Mouse (Mus musculus) fibroblast of lung, adult 2 months (primary cell): ENCODE data around the gene Sphkap.

Experiments
- DNase-seq: peaks from one replicate; pipeline ENCODE4 v3.0.0-alpha.2; 2011; ENCODE audit warnings: low read depth

Gene Sphkap

DNA sequence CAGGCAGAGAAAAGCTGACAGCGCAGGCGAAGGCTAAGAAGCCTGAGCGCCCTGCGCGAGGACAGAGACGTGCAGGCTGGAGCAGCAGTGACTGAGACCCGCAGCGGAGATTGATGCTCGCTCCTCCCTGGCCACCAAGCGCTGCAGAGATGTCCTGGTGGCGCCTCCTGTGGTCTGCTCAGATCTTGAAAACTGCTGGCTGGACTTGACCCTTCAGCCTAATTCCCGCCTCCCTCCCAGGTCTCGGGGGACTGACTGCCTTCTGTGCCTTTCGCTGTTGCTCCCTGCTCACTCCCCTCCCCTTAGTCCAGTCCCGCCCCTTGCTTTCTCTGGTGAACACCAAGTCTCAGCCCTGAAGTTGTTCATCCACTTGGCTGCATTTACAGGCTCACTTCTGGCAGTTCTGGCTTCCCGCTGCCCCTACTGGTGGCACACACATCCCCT, at the start of gene Sphkap:
Gene Sphkap (minus strand): TSS at position 180 of the 444 bp plus-strand sequence.
- no peak for DNase-seq

DNA sequence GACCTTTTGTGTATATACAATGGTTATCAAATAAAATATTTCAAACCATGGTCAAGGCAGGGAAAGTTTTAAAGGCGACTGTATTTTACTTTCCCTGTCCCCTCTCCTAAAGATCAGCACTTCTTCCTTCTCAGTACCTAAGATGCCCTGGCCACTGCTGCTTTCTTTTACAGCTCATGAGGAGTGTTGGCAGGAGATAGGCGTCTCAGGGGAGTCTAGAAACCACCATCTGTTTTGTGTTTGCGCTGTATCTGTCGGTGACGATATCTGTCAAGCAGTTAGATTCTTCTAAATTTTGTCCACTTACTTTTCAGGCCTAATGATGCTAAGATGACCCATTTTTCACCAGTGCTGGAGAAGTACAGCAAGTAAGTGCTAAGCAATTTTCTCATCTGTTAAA, 43.3 kb upstream of the Sphkap start:
- no peak for DNase-seq

DNA sequence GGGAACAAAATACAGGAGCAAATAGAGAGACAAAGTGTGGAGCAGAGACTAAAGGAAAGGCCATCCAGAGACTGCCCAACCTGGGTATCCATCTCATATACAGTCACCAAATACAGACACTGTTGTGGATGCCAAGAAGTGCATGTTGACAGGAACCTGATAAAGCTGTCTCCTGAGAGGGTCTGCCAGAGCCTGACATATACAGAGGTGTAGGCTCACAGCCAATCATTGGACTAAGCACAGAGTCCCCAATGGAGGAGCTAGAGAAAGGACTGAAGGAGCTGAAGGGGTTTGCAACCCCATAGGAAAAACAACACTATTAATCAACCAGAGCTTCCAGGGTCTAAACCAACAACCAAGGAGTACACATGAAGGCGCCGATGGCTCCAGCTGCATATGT, 32.4 kb upstream of the Sphkap start:
- no peak for DNase-seq

DNA sequence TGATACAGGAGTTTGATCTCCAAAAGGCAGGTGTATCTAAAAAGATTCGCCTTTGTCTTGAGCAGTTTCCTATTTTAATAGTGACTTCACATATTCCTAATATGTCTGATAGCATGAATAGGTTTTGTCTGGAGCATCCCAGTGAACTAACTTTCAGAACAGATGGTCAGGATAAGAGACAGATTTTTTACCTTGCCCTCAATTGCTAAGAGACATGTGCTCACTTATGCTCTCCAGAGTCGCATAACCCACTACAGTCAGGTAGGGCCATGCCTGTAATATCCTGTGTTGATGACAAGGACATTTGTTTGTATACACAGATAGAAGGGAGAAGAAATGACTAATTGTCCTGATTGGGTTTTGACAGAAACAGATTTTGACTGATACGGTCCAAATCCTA, 25.9 kb upstream of the Sphkap start:
- no peak for DNase-seq

DNA sequence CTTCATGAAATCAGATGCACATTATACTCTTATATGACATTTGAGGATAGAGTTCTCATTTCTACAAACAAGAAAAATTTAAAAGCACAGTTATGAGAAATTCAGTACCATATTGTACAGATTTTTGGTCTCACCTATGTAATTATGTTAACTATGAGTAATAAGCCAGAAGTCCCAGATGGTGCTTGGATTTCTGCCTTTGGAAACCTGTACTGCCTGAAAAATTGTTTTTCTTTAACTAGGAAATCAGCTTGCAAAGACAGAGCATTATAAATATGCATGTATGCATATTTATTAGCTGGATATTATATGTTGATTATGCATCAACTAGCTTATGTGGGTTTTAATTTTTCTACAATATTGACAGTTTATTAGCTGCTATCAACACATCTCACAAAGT, 21.9 kb upstream of the Sphkap start:
- DNase-seq = no peak

DNA sequence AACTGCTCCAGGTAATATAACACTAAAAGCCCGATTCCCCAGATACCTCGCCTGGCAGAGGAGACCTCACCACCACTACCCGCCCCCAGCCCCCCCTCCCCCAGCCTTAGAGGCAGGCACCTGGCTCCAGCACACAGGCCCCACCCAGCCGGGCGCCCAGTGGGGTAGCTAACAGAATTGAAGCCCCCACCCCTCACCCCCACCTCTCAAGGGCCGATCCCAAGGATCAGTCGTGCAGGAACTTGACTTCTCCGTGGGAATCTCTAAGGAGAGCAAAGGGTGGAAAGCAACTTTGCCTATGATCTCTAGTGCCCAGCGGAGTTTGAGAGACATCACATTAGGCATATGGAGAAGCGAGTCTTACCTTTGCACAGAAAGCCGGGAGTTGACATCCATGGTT, 384 bp downstream of the Sphkap start:
- DNase-seq = no peak

DNA sequence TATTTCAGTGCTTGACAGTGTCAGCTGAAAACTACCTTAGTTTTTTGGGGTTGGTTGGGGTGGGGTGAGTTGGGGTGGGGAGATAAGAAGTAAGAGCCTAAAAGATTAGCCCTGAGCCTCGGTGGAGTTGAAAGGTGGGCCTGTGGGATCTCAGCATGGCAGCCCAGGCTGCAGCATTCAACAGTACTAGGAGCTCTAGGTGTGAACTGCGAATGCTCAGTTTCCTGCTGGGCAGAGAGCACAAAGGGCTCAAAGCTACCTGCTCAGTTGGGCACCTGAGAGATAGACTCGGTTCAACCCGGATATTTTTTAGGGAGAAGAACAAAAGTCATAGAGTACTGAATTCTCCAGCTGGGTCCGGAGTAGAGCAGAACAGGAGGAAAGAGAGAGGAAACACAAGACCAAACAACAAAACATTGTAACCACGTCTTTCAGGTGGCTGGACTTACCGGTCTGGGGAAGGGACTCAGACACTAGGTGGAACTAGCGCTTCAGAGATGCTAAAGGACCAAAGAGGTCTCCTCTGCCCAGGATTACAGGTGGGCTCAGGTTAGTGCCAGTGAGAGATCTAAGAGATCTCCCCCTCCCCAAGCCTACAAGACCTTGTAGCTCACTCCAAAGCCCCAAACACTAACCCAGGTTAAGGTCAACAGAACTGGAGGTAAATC, 984 bp downstream of the Sphkap start:
- DNase-seq = no peak

DNA sequence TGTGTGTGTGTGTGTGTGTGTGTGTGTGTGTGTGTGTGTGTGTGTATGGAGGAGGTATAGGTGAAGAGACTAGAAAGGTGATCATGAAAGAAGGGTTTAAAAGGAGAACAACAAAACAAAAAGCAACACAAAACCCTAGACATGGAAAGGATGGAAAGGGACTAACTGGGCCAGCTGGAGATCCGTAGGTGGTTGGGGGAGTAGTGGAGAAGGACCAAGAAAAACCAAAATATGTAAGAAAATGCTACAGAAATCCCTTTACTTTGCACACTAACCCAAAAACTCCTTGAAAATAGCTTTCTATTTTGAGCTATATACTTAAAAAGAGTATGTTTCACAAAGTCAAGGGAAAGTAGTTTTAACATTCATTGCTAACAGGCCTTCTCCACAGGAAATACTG, 6.9 kb downstream of the Sphkap start:
- no peak for DNase-seq

DNA sequence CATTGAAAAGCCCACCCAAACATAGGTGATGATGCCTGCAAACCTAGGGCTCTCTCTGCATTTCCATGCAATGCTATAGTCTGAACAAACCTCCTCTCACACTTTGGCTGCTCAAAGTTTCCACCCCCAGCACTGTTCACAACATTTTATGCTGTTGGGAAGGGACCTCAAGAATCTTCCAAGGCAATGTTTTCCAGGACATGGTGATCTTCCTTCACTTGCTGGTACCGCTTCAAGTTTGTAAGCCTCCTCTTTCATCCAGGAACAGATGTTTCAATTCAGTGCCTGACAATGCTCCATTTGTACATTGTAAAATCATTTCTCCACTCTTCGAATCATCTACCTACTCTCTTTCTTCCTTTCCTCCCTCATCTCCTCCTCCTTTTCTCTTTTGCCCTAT, 11.7 kb downstream of the Sphkap start:
- DNase-seq = no peak

DNA sequence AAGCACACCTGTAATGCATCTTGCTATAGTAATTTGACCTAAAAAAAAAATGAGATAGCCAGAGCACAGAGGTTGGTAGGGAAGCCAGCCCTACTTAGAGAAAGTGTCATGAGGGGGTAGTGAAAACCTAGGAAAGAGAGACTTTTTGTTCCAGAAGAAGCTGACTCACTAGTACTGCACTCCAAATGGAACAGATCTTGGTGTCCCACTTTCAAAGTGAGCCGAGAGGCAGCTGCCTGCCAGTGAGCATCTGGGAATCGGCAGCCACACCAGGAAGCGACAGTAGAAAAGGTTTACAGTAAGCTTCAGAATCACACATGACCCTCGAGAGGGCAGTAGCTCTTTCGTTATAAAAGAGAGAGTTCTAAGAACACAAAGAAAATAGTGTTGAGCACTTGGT, 12.4 kb downstream of the Sphkap start:
- no peak for DNase-seq

DNA sequence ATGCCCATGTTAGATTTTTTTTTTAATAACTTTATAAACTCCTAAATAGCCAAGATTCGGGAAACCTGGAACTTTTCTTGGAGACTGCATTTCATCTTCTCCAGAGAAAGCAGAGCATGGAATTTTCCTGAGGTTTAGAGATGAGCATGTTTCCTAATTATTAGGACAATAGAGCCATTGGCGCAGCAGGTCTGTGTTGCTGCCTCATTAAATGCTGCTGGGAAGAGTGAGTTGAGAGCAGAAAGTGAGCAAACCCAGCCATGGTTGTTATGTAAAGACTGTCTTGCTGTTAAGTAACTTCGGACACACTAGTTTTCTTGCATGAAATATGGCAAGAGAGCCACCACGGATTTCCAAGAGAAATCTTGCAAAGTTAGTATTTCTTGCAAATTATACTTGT, 18.6 kb downstream of the Sphkap start:
- DNase-seq = no peak

DNA sequence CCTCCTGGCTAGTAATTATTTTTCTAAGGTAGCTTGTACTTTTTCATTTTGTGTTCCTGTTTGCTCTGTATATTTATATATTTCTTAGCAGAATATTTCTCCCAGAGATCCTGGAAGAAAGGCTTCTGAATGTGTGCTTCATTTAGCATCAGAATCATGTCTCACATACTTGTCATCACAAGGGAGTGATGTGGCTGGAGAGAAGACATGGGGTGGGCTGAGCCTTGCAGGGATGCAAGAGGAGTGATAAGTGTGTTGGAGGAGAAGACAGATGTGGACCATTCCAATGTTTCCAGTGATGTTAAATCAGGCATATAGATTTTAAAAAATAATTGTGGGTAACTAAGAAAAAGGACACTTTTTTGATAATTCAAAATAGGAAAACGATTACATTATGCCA, 30.6 kb downstream of the Sphkap start:
- no peak for DNase-seq

DNA sequence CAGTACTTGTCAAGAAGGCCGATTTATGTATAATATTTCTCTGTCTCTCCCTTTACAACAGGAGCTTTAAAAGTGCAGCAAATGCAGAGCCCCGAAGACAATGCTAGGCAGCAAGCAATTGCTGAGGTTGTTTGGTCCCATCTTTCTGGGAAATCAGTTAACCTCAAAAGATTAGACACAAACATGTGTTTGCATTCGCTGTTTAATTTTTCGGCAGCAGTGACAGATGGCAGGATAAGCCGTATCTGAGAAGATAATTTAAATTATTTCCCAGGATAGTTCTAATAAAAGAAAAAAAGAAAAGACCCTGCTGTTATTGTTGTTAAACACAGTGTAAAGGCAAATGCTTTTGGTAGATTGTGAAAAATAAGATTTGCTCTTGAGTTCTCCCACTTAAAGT, 41.5 kb downstream of the Sphkap start:
- DNase-seq = no peak

DNA sequence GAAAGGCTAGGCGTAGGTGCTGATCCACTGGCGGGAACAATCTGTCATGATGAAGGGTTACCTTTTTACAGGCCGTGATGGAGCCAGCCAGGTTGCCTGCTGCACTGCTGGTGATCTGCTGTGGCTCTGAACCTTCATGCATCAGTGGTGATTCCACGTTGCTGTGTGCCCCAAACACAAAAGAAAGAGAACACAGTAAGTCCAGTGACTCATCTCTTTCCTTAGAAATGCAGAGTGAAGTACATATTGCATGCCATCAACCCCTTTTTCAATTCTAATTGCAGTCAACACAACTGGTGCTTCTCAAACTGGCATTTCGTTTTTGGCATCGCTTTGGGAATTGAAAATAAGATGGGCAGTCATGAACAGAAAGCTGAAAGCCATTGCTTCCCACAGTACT, 45.8 kb downstream of the Sphkap start:
- DNase-seq = no peak

DNA sequence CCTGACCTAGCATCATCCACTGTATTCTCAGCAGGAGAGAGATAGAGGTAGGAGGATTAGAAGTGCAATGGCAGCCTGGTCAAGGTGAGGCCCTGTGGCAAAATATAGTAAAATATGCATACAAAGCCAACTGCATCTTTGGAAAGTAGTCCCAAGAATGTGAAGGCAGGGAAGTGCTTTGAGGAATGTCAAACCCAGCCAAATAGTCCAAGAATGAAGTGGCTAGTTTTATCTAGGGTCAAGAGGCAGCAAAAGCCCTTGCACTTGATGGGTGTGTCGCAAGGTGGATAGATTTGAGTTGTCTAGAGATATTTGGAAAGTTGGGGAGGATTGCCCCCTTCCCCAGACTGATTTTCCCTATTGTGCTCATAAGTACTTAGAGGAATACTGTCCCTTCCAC, 61.5 kb downstream of the Sphkap start:
- DNase-seq = no peak

DNA sequence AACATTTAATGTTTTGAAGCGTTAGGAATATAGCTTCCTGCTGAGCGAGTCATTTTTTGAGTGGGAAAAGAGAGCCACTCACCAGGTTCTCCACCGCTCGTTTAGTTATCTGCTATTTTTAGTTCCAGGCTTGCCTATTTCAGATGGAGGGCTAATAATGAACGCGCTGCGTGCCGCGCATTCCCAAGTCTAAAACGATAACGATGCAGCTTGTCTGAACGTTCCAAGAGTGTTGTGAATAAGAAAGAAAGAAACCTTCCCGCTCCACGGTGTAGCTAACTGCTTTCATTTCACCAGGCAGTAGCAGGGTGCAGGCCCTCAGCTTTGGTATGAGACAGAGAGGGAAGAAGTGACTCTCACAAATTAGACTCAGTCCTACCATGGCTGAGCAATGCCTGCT, 62.4 kb downstream of the Sphkap start:
- no peak for DNase-seq

DNA sequence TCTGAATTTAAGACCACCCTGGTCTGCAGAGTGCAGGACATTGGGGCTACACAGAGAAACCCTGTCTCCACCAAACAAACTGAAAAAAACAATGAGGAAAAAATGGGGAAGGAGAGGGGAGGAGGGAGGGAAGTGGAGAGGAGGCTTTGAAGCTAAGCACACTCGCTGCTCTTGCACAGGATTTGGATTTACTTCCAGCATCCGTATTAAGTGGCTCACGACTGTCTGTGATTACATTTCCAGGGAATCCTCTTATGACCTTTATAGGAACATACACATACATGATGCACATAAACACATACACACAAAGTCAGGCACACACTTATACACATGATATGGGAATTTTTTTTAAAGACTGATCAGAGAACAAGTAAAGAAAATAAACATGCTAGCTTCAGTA, 62.9 kb downstream of the Sphkap start:
- DNase-seq = no peak

DNA sequence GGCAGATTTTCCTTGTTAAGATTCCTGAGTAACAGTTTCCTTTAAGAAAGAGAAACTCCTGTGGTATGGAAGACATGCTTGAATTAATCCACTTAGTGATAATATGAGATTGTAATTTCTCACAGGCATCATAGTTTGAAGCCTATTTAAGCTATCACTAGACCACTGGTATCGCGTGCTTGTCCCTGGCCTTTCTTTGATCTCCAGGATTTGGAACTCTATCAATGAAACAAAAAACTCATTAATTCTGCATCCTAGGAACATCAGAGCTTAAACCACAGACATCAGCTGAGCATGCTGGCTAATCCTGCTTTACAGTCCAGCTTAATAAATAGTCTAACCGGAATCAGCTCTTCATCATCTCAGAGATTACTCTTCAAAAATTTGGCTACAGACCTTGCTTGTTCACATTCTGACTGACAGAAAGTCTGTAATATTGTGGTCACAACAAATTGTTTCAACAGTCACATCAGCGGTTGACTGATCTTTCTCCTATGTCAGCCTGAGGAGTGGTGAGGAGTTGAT, 65.2 kb downstream of the Sphkap start:
- DNase-seq = no peak

DNA sequence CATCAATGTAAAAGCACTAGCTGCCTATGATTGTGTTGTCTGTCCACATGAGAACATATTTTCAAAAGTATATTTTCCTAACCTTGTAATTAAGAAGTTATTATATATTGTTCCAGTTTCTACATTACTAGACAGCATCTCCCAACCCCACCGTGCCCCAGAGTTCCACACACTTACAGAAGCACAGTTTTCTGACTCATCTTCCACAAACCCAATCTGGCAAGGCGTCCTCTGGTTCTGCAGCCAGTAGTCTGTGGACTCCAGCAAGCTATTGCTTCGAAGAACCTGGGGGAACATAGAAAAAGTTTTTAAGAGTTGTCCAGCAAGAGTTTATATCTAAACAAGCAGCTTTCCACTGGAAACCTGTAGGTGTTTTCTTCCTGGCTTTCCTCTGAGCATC, 68.6 kb downstream of the Sphkap start:
- DNase-seq = no peak

DNA sequence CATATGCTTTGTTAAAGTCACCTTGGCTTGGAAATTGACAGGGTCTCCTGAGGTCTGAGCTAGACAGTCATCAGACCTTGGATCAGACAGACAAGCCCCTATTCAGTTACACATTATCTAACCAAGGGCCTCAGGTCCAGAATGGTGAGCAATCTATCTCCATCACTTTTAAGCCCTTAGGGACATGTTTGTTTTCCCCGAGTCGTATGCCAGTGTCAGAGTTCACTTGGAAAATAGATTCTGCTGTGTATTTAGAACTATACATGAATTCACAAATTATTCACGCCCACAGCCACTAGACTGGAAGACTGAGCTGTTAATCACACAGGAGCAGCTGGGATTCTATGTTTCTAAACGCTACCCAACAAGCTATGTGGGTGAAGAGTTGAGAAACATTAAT, 91.1 kb downstream of the Sphkap start:
- no peak for DNase-seq

DNA sequence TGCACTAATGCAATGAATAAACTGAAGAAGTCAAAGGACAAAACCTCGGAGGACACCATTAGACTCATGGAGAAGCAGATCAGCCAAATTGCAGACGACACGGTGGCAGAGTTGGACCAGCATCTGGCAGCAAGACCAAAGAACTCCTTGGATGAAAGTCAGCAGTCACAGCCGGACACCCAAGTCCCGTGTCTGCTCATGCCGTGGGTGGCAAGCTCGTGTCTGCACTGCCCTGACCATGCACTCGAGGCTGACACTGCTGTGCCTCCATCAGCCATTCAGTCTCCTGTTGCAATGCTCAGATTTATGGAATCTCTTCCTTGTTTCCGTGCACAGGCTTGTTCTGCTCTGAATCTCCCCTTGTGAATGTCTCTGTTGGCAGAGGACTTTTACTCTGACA, 92.9 kb downstream of the Sphkap start:
- DNase-seq = no peak

DNA sequence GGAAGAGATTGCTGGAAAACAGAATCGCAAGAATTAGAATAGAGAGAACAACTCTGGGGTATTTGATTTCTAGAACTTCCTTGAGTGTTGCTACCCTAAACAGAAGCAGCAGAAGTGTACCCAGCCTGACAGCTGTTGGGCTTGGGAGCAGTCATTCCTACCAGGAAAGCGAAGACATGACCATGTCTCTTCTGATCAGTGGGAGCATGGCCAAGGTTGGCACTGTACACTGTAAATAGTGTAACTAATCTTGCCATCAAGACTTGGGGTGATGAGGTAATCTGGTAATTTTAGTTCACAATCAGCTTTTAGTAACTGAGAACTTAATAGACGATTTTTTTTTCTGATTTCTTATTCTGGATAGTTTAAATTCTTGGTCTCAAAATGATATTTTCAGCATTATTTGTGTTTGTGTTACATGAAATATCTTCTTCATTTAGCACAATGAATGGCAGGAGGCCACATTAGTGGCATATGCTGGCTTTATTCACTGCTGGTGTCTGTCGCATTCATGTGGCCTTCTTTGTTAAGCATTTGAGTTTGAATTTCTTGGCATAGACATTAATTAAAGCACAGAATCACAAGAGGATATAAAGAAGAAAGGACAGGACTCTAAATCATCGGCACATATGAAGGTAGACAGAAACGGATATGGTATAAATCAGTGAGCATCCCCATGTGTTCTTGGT, 96.2 kb downstream of the Sphkap start:
- no peak for DNase-seq

DNA sequence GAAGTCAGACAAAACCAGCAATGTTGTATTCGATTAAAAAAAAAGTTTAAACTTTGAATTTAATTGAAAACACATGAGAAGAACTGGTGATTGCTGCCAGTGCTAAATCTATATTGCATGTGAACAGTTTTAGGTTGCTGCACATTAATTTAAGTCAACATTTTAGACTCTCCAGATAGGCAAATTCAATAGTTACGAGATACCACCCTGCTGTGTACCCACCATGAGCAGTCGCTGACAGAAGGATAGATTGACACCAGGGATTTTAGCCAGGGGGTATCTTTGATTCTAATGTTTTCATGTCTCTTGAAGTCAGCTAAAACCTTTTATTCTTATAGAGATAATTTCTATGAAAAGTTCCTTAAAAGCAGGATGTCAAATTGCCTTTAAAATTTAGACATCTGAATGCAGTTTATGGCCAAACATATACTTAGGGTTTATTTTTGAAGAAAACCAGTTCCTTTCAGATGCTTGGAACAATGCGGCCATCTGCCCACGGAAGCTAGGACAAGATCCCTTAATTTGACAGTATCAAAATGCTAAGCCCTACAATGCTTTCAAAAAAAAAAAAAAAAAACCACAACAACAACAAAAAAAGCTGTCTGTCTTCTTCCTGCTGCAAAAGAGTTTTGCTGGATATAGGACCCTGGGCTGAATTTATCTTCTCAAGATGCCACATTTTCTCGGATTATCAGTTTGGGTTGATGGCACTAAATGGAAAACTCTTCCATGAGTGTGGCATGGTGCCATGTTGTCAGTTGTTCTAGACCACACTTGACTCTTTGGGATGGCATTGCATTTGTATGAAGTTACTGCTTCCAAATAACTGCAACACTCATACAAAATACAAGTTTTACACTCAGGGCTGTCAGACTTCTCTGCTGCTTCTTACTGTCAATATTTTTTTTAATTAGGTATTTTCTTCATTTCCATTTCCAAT, 110.6 kb downstream of the Sphkap start:
- DNase-seq = no peak
